Mouse (Mus musculus): ENCODE data around the gene Dcpp2.
"Not testable (repeated sequence)": the region's sequence is repeated elsewhere in the genome, so short reads cannot be mapped to it uniquely, and the experiment has no call there.

Dcpp2 gene

DNA sequence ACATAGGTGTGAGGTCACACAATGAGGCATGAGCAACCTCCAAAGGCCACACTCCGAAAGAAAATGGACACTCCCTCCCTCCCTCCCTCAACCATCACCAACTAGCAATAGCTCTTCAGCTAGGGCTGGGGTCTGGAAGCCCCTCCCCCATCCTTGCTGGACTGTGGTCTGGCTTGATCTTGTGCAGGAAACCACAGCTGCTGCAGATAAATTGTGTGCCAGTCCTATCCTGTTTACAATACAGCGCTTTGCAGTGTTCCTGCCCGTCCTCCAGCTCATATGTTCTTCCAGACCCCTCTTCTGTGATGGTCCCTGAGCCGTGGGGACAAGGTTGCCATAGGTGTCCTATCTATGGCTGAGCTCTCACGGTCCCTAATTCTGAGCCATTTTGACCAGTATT lies 50.5 kb downstream of the Dcpp2 start:
- no peak for DNase-seq

DNA sequence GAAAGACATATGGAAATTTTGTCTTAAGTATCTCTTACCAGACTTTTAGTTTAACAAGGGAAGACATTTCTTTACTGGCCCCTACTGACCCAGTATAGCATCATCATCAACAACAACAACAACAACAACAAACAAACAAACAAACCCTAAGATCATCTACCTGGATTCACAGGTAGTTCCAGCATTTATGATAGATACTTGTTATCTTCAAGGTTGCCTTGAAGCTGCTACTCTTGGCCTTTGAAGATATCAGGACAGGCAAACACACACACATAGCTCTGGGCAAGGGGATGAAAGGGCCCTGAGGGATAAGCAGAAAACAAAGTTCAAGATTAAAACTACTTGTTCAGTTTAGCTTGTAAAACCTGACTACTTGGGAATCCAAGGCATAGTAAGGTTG lies 60.7 kb downstream of the Dcpp2 start, which contains the start of gene Sbp:
Gene Sbp, plus strand, starts transcription at position 301 of the 400 bp plus-strand sequence.
- DNase-seq: no peak

GRCm38 (mm10) chr17:23947486-23947885 lies 66.8 kb downstream of the Dcpp2 start:
- not testable (repeated sequence) for DNase-seq

DNA sequence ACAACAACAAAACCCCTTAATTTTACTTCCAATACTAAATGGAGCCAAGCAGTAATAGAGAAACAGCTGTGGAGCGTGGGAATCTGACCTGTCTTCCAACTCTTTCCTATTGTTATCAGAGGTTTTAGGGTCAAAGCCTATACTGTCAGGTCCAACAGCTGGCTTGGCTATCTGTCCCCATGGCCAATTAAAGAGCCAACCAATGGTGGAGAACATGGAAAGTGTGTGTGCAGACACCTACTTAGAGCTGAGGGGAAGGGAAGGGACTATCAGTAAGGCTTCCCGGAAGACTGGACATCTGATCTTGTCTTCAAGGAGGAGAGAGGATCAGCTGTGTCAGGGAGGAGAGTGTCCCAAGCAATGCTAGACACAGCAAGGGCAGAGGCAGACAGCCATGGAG lies 68.4 kb downstream of the Dcpp2 start:
- no peak for DNase-seq

Data from thymus, adult 18-20 months (tissue).